In genomic region chrX:114473782-114474731, GRCm38 (mm10) we compare ENCODE assay signal across 8 mouse cellular contexts. TPM values are rescaled to one million over a fixed set of nuclear protein-coding genes. Genes with fewer than 3 reads are reported as not detected.
A peak's percentile ranks its signal among the peaks of the same experiment; 100 is the strongest.
DNase-seq lines count a peak whose midpoint lies in the region; ATAC-seq and TF ChIP-seq lines count a peak whose summit lies in the region.

Gene Klhl4 (plus strand): TSS chrX:114474333.

- DNase-seq in lung, adult 2 months = no peak
- no peak for DNase-seq in lung, postnatal 36 days
- DNase-seq in hindbrain, embryonic 14.5 days (ENCODE audit: low spot score) = peak; percentile 48
- peak; percentile 2 to 13 for DNase-seq in layer of hippocampus, postnatal 14 days (ENCODE audit: low spot score in 2 of 2)
- DNase-seq in mesoderm, embryonic 11.5 days (ENCODE audit: low read depth, low spot score) = peak; percentile 17
- no peak for DNase-seq in stomach, postnatal 0 days (ENCODE audit: low spot score)

- H3K4me2 ChIP-seq in forebrain, embryonic 16.5 days (ENCODE audit: low read length) = peak within 1 kb of the TSS; percentile 43
- peak within 1 kb of the TSS; percentile 44 for H3K4me2 ChIP-seq in hindbrain, embryonic 14.5 days (replicated peaks)
- H3K4me2 ChIP-seq in stomach, postnatal 0 days (replicated peaks; ENCODE audit: low read depth) = peak within 1 kb of the TSS; percentile 38

- no peaks in the 10 kb centered on the region for H3K9me3 ChIP-seq in forebrain, embryonic 16.5 days (ENCODE audit: control insufficient read depth, low read length)
- no peaks in the 10 kb centered on the region for H3K9me3 ChIP-seq in hindbrain, embryonic 14.5 days (ENCODE audit: control insufficient read depth, low read length)
- no peaks in the 10 kb centered on the region for H3K9me3 ChIP-seq in stomach, postnatal 0 days (ENCODE audit: control insufficient read depth, low read length)

- H3K9ac ChIP-seq in forebrain, embryonic 16.5 days (replicated peaks; ENCODE audit: low read depth, low read length) = peak within 1 kb of the TSS; percentile 29; the same call in 1 of the 2 replicates
- peak within 1 kb of the TSS; percentile 35; the same call in 1 of the 2 replicates for H3K9ac ChIP-seq in hindbrain, embryonic 14.5 days
- H3K9ac ChIP-seq in stomach, postnatal 0 days (ENCODE audit: low read length) = 0 out of 2 replicates have a peak within 1 kb of the TSS, but pooled peaks have one; percentile 13

- H3K4me1 ChIP-seq in lung, adult 2 months (ENCODE audit: control insufficient read depth, insufficient read depth, low read length) = no peaks in the 10 kb centered on the region
- no peaks in the 10 kb centered on the region for H3K4me1 ChIP-seq in forebrain, embryonic 16.5 days (replicated peaks; ENCODE audit: control insufficient read depth, insufficient read depth, low read length)
- H3K4me1 ChIP-seq in hindbrain, embryonic 14.5 days (replicated peaks; ENCODE audit: control insufficient read depth, insufficient read depth, low read length) = no peaks in the 10 kb centered on the region
- H3K4me1 ChIP-seq in stomach, postnatal 0 days (replicated peaks; ENCODE audit: control insufficient read depth, insufficient read depth) = no peaks in the 10 kb centered on the region

- TF ChIP-seq EP300 in stomach, postnatal 0 days (optimal IDR thresholded peaks at IDR 0.05) = no peak

- TF ChIP-seq POLR2A in lung, adult 2 months (IDR thresholded peaks at IDR 0.05; ENCODE audit: borderline replicate concordance, extremely low read depth, low read depth, low read length) = no peak

- WGBS in lung, adult 2 months = 33% methylated on average over 14 of the region's 14 CpGs
- 33% methylated on average over 14 of the region's 14 CpGs for WGBS in forebrain, embryonic 16.5 days
- WGBS in hindbrain, embryonic 14.5 days = 34% methylated on average over 14 of the region's 14 CpGs
- 30% methylated on average over 14 of the region's 14 CpGs for WGBS in stomach, postnatal 0 days

- no peak within 1 kb of the TSS for H3K27ac ChIP-seq in forebrain, embryonic 16.5 days (ENCODE audit: low read length)
- H3K27ac ChIP-seq in hindbrain, embryonic 14.5 days = 0 out of 2 replicates have a peak within 1 kb of the TSS, but pooled peaks have one; percentile 0
- H3K27ac ChIP-seq in stomach, postnatal 0 days (replicated peaks) = no peak within 1 kb of the TSS

- H3K27me3 ChIP-seq in forebrain, embryonic 16.5 days (replicated peaks; ENCODE audit: control insufficient read depth, insufficient read depth, low read length) = no peaks in the 10 kb centered on the region
- H3K27me3 ChIP-seq in hindbrain, embryonic 14.5 days (ENCODE audit: control insufficient read depth, insufficient read depth, low read length) = no peaks in the 10 kb centered on the region
- H3K27me3 ChIP-seq in stomach, postnatal 0 days (ENCODE audit: control insufficient read depth, insufficient read depth, low read length) = no peaks in the 10 kb centered on the region

- peak; percentile 83 for ATAC-seq in forebrain, embryonic 16.5 days
- ATAC-seq in hindbrain, embryonic 14.5 days (ENCODE audit: low FRiP score) = peak; percentile 77; the same call in 1 of the 2 replicates
- ATAC-seq in stomach, postnatal 0 days (ENCODE audit: low FRiP score, low TSS enrichment) = no peak; the same call in 1 of the 2 replicates
- no peak for ATAC-seq in megakaryocyte-erythroid progenitor cell, adult 5-6 weeks (replicated peaks; ENCODE audit: low FRiP score, low TSS enrichment, poor library complexity, severe bottlenecking)

- no peaks in the 10 kb centered on the region for H3K36me3 ChIP-seq in forebrain, embryonic 16.5 days (ENCODE audit: control insufficient read depth, insufficient read depth)
- H3K36me3 ChIP-seq in hindbrain, embryonic 14.5 days (replicated peaks; ENCODE audit: control insufficient read depth, insufficient read depth) = no peaks in the 10 kb centered on the region
- H3K36me3 ChIP-seq in stomach, postnatal 0 days (ENCODE audit: control insufficient read depth, insufficient read depth, low read length) = no peaks in the 10 kb centered on the region

- H3K4me3 ChIP-seq in lung, adult 2 months (replicated peaks; ENCODE audit: extremely low read depth, low read depth, low read length) = peak within 1 kb of the TSS; percentile 36
- peak within 1 kb of the TSS; percentile 35 for H3K4me3 ChIP-seq in forebrain, embryonic 16.5 days (replicated peaks; ENCODE audit: low read length)
- H3K4me3 ChIP-seq in hindbrain, embryonic 14.5 days (replicated peaks; ENCODE audit: low read length) = peak within 1 kb of the TSS; percentile 27
- peak within 1 kb of the TSS; percentile 14 for H3K4me3 ChIP-seq in stomach, postnatal 0 days (ENCODE audit: low read depth, low read length)

- no peak for TF ChIP-seq CTCF in lung, adult 2 months (IDR thresholded peaks at IDR 0.05; ENCODE audit: insufficient read depth, low read length)
- no peak for TF ChIP-seq CTCF in stomach, postnatal 0 days (IDR thresholded peaks at IDR 0.05; ENCODE audit: low read depth)

RNA-seq across cellular contexts. Expression of gene Klhl4, which starts in this region (rescaled TPM):
- polyA plus RNA-seq in lung, adult 2 months (2012; rRNA removed) = 0.17 and 0.44 TPM in 2 replicates
- polyA plus RNA-seq in forebrain, embryonic 16.5 days (2015; fragmentation: Nextera tagmentation; extraction: Ambion mirVana) = 5.4 and 6.0 TPM in 2 replicates
- 11.0 and 12.4 TPM in 2 replicates for polyA plus RNA-seq in hindbrain, embryonic 14.5 days (2014; fragmentation: Nextera tagmentation; extraction: Ambion mirVana)
- total RNA-seq in layer of hippocampus, postnatal 14 days (2021) = 1 to 10 TPM; 3.2 to 4.0 TPM
- polyA plus RNA-seq in stomach, postnatal 0 days (2015; fragmentation: Nextera tagmentation; extraction: Ambion mirVana) = 2.4 and 2.6 TPM in 2 replicates
- 0.09 TPM in 1 of 2 replicates, not detected in the other for total RNA-seq in megakaryocyte-erythroid progenitor cell, adult 5-6 weeks (2014; fragmentation: Nextera tagmentation)
- 0.70 and 0.91 TPM in 2 replicates for total RNA-seq in megakaryocyte-erythroid progenitor cell, adult 5-6 weeks (2017)

Comparison
In these comparisons a context has a peak if more than half of its experiments do, and no peak if none do; other contexts are left out.
1. DNase-seq: peak in hindbrain, embryonic 14.5 days (single experiment), layer of hippocampus, postnatal 14 days (2 of 2) and mesoderm, embryonic 11.5 days (single experiment); none in lung, adult 2 months (single experiment), lung, postnatal 36 days (single experiment) and stomach, postnatal 0 days (single experiment).
2. ATAC-seq: peak in forebrain, embryonic 16.5 days (single experiment) and hindbrain, embryonic 14.5 days (single experiment); none in stomach, postnatal 0 days (single experiment) and megakaryocyte-erythroid progenitor cell, adult 5-6 weeks (single experiment).
3. Peak in every context shown above with its lines, with median percentiles within 50 percentile points of each other: H3K4me3 ChIP-seq, H3K4me2 ChIP-seq and H3K9ac ChIP-seq.